Mouse (Mus musculus) forebrain, embryonic 11.5 days (tissue): ENCODE results near the gene 4930572O03Rik. TPM values are rescaled to one million over a fixed set of nuclear protein-coding genes. Genes with fewer than 3 reads are reported as not detected.
"Not testable (repeated sequence)": the region's sequence is repeated elsewhere in the genome, so short reads cannot be mapped to it uniquely, and the experiment has no call there.

Experiments used
- ATAC-seq: fragments of 200-750 bp; cut with Nextera tagmentation; replicated peaks from 2 replicates; pipeline ENCODE4 v1.8.0; 2017; ENCODE audit warnings: moderate TSS enrichment; ENCODE audit not compliant: low FRiP score
- DNase-seq: peaks from one replicate; pipeline ENCODE4 v3.0.0-alpha.2; 2017; ENCODE audit warnings: low spot score
- H3K27ac ChIP-seq: fragments of 300-500 bp; sonication (generic); 2 replicates; pipeline ENCODE4 v1.5.1; 2014; ENCODE audit warnings: low read depth, low read length
- H3K27me3 ChIP-seq: fragments of 300-500 bp; sonication (generic); 2 replicates; pipeline ENCODE4 v1.6.1; 2014; ENCODE audit warnings: mild to moderate bottlenecking, low read length, mixed read lengths; ENCODE audit not compliant: control insufficient read depth, insufficient read depth
- H3K36me3 ChIP-seq: fragments of 300-500 bp; sonication (generic); 2 replicates; pipeline ENCODE4 v1.6.1; 2014; ENCODE audit warnings: mild to moderate bottlenecking, low read length, moderate library complexity, mixed read lengths; ENCODE audit not compliant: control insufficient read depth, insufficient read depth
- H3K4me1 ChIP-seq: fragments of 300-500 bp; sonication (generic); replicated peaks from 2 replicates; pipeline ENCODE4 v1.6.1; 2014; ENCODE audit warnings: low read length, mixed read lengths; ENCODE audit not compliant: control insufficient read depth, insufficient read depth
- H3K4me2 ChIP-seq: fragments of 300-500 bp; sonication (generic); 2 replicates; pipeline ENCODE4 v1.6.1; 2014; ENCODE audit warnings: low read depth, mild to moderate bottlenecking, low read length, moderate library complexity, mixed read lengths; ENCODE audit not compliant: severe bottlenecking
- H3K4me3 ChIP-seq: fragments of 300-500 bp; sonication (generic); 2 replicates; pipeline ENCODE4 v1.5.1; 2014; ENCODE audit warnings: low read depth, low read length
- H3K9ac ChIP-seq: fragments of 300-500 bp; sonication (generic); 2 replicates; pipeline ENCODE4 v1.6.1; 2014; ENCODE audit warnings: low read length
- H3K9me3 ChIP-seq: fragments of 300-500 bp; sonication (generic); 2 replicates; pipeline ENCODE4 v1.6.1; 2016; ENCODE audit warnings: low read length, mixed read lengths; ENCODE audit not compliant: control insufficient read depth
- WGBS: fragments of 180-500 bp; shearing (Covaris S2); extraction: QIAGEN DNeasy Blood & Tissue Kit; methylation state at CpG from one replicate; pipeline ENCODE4 v1.1.7; 2014; 5-methylcytosine and 5-hydroxymethylcytosine counted together
- polyA plus RNA-seq: library from polyadenylated mRNA; unstranded; fragments of >200 nt; fragmentation: Nextera tagmentation; extraction: Ambion mirVana; gene quantifications from 2 replicates; pipeline ENCODE4 v1.2.1, GENCODE M21; 2014

4930572O03Rik gene
- polyA plus RNA-seq, 1 experiment from 2014 or later = not detected

GRCm38 (mm10) chr5:15603008-15603407, 53.9 kb downstream of the 4930572O03Rik start:
- peaks cover 12% of the 10 kb centered on the region for H3K9me3 ChIP-seq
- not testable (repeated sequence) for DNase-seq

DNA sequence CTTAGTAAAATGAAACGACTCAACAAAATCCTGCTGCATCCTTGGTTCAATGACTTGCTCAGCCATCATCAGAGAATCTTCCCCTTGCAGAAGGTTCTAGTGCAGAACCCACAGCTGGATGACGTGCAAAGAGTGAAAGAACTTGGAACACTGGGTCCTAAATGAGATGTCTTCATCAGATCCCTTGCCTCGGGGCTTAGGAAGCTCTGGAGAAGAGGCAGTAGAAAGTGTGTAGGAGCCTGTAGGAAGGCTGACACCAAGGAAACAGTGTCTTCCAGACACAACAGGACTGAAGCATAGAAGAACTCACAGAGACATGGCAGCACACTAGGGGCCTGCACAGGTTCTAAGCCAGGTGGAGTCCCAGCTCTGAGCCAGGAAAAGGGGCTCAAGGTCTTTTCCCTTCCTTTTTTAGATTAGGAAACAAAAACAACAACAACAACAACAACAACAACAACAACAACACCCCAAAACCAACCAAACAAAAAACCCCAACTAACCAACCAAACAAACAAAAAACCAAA, 54.4 kb downstream of the 4930572O03Rik start:
- H3K4me1 ChIP-seq = not testable (repeated sequence)
- 64% methylated on average over 3 of the region's 3 CpGs for WGBS
- DNase-seq = peak; percentile 53

More at GRCm38 (mm10) chr5:15603008-15603407, 53.9 kb downstream of the 4930572O03Rik start:
- not testable (repeated sequence) for H3K36me3 ChIP-seq, ATAC-seq, H3K4me1 ChIP-seq, H3K27ac ChIP-seq, H3K4me3 ChIP-seq, H3K27me3 ChIP-seq, H3K4me2 ChIP-seq, H3K9ac ChIP-seq
- 54% methylated on average over 2 of the region's 2 CpGs for WGBS

More for the DNA sequence above, 54.4 kb downstream of the 4930572O03Rik start:
- H3K4me2 ChIP-seq, H3K36me3 ChIP-seq, H3K27ac ChIP-seq, H3K9ac ChIP-seq, H3K4me3 ChIP-seq, H3K27me3 ChIP-seq: not testable (repeated sequence)
- peaks cover 12% of the 10 kb centered on the region for H3K9me3 ChIP-seq
- 0 out of 2 replicates have a peak, but pooled peaks have one; percentile 50 for ATAC-seq

Other genes starting within 250 kb of the 4930572O03Rik start
- gene Gm21149, start 180.5 kb downstream of the 4930572O03Rik start, polyA plus RNA-seq = not detected in 2 replicates
- gene Gm21190, start 127.8 kb downstream of the 4930572O03Rik start, polyA plus RNA-seq = not detected in 2 replicates
- gene Gm21083, start 79.7 kb downstream of the 4930572O03Rik start, polyA plus RNA-seq = not detected in 2 replicates
- not detected in 2 replicates for gene Speer4d, start 38.0 kb downstream of the 4930572O03Rik start, polyA plus RNA-seq
- not detected in 2 replicates for gene Speer4c, start 57.2 kb upstream of the 4930572O03Rik start, polyA plus RNA-seq